Mouse (Mus musculus) cerebellum, adult (tissue): Measurements from ENCODE around the gene Tirap.
A peak's percentile ranks its signal among the peaks of the same experiment; 100 is the strongest.

ENCODE experiments used
- ATAC-seq: cut with Nextera tagmentation; 2 replicates; pipeline ENCODE4 v1.9.2; 2017; ENCODE audit warnings: mild to moderate bottlenecking, moderate library complexity, mixed read lengths; ENCODE audit not compliant: insufficient number of reproducible peaks, low FRiP score, low TSS enrichment

Gene Tirap

GRCm38 (mm10) chr9:35192983-35193542 is 7.0 kb downstream of the Tirap start:
- no peak for ATAC-seq

- ATAC-seq = no peak
Measured at GRCm38 (mm10) chr9:35188700-35189099, 11.4 kb downstream of the Tirap start.

- no peak for ATAC-seq
Measured at GRCm38 (mm10) chr9:35187351-35187903, 12.7 kb downstream of the Tirap start.

GRCm38 (mm10) chr9:35186430-35186829 is 13.7 kb downstream of the Tirap start:
- ATAC-seq = no peak

- no peak for ATAC-seq
Measured at GRCm38 (mm10) chr9:35183359-35183758, 16.7 kb downstream of the Tirap start.

GRCm38 (mm10) chr9:35182832-35183231 is 17.3 kb downstream of the Tirap start:
- no peak for ATAC-seq

GRCm38 (mm10) chr9:35176124-35176659 is 23.9 kb downstream of the Tirap start:
- ATAC-seq = 0 out of 2 replicates have a peak, but pooled peaks have one; percentile 5

GRCm38 (mm10) chr9:35175251-35176123 is 24.6 kb downstream of the Tirap start, which contains the start of gene Dcps:
Gene Dcps, minus strand, starts transcription at chr9:35176061.
- peak; percentile 94 for ATAC-seq

- ATAC-seq = no peak
Measured at GRCm38 (mm10) chr9:35173331-35173730, 26.8 kb downstream of the Tirap start.

GRCm38 (mm10) chr9:35170071-35170470 is 30.0 kb downstream of the Tirap start:
- no peak for ATAC-seq

- no peak for ATAC-seq
Measured at GRCm38 (mm10) chr9:35166798-35167635, 33.1 kb downstream of the Tirap start.

GRCm38 (mm10) chr9:35166144-35166797 is 33.8 kb downstream of the Tirap start:
- 0 out of 2 replicates have a peak, but pooled peaks have one; percentile 23 for ATAC-seq

GRCm38 (mm10) chr9:35164142-35164874 is 35.8 kb downstream of the Tirap start:
- no peak for ATAC-seq

GRCm38 (mm10) chr9:35163011-35163690 is 36.9 kb downstream of the Tirap start:
- ATAC-seq = peak; percentile 43; the same call in 1 of the 2 replicates

GRCm38 (mm10) chr9:35161721-35162120 is 38.4 kb downstream of the Tirap start:
- ATAC-seq = no peak

- ATAC-seq = no peak
Measured at GRCm38 (mm10) chr9:35160662-35161061, 39.4 kb downstream of the Tirap start.

GRCm38 (mm10) chr9:35158477-35158876 is 41.6 kb downstream of the Tirap start:
- no peak for ATAC-seq

GRCm38 (mm10) chr9:35156862-35157261 is 43.2 kb downstream of the Tirap start:
- ATAC-seq = no peak
